Mouse (Mus musculus): ENCODE measurements around the gene Klhl30. TPM values are rescaled to one million over a fixed set of nuclear protein-coding genes. Genes with fewer than 3 reads are reported as not detected.

The Klhl30 gene
- polyA plus RNA-seq, 1 experiment: 0.21 TPM

DNA sequence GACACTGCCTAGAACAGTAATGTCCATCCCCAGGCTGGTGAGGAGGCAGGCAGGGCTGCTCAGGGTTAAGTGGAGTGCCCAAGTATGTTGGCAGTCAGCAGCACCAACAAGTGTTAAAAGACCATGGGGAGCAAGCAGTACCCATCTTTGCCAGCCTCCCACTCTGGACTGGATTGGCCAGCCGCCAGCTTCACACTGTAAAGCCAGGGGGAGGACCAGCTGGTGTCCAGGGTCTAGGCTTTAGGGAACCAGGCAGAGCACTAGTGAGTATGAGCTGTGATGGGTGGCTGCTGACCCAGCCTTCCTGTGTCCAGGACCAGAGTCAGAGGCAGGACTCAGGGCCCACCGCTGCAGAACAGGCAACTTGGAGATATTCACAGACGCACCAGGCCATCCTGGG is 6.8 kb upstream of the Klhl30 start:
- Histone ChIP-seq H3K4me1 (ENCODE audit: control insufficient read depth, insufficient read depth, low read length) (peaks cover 13% of the 10 kb centered on the region), H3K27me3 (ENCODE audit: control insufficient read depth, insufficient read depth, low read length) (no peaks in the 10 kb centered on the region), H3K4me3 (ENCODE audit: control insufficient read depth, low read depth, low read length) (no peak overlapping the region), H3K36me3 (ENCODE audit: control insufficient read depth, insufficient read depth, low read length) (no peaks in the 10 kb centered on the region), H3K27ac (ENCODE audit: control insufficient read depth, insufficient read depth, low read depth, low read length) (no peak overlapping the region)
- no peak for TF ChIP-seq POLR2A (IDR thresholded peaks at IDR 0.05; ENCODE audit: control insufficient read depth, low read depth, low read length)
- no peak for TF ChIP-seq CTCF (IDR thresholded peaks at IDR 0.05; ENCODE audit: control insufficient read depth, insufficient read depth, insufficient replicate concordance, low read depth, low read length)

DNA sequence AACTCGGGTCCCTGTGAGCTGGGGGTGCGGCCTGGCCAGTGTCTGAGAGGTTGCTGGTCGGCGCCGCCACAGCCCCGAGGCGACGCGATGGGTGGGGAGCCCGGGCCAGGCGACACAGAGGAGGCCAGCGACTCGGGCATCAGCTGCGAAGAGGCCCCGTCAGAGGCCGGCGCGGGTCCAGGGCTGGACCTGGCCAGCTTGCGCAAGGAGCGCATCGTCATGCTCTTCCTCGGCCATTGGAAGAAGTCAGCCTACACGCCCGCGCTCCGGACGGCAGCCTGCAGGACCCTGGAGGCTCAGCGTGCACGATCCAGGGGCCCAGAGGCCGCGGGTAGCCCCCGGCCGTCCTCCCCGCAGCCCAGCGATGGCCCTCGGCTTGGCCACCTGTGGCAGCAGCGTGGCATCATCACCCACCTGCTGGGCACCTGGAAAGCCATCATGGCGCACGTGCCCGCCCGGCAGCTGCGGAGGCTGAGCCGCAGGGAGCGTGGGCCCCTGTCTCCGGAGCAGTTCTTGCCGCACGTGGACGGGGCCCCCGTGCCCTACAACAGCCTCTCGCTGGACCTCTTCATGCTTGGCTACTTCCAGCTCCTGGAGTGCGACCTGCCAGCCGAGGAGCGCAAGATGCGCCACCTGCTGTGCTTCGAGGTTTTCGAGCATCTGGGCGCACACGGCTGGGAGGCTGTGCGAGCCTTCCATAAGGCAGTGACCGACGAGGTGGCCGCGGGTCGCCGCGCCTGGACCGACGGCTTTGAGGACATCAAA is 5.7 kb upstream of the Klhl30 start:
- no peaks in the 10 kb centered on the region for H3K36me3 ChIP-seq (ENCODE audit: control insufficient read depth, insufficient read depth, low read length)
- H3K4me3 ChIP-seq (ENCODE audit: control insufficient read depth, low read depth, low read length): peak overlapping the region; percentile 10
- TF ChIP-seq POLR2A (IDR thresholded peaks at IDR 0.05; ENCODE audit: control insufficient read depth, low read depth, low read length) (no peak), CTCF (IDR thresholded peaks at IDR 0.05; ENCODE audit: control insufficient read depth, insufficient read depth, insufficient replicate concordance, low read depth, low read length) (no peak)
- no peak overlapping the region for H3K27ac ChIP-seq (ENCODE audit: control insufficient read depth, insufficient read depth, low read depth, low read length)
- H3K4me1 ChIP-seq (ENCODE audit: control insufficient read depth, insufficient read depth, low read length): peaks cover 13% of the 10 kb centered on the region
- H3K27me3 ChIP-seq (ENCODE audit: control insufficient read depth, insufficient read depth, low read length): no peaks in the 10 kb centered on the region

DNA sequence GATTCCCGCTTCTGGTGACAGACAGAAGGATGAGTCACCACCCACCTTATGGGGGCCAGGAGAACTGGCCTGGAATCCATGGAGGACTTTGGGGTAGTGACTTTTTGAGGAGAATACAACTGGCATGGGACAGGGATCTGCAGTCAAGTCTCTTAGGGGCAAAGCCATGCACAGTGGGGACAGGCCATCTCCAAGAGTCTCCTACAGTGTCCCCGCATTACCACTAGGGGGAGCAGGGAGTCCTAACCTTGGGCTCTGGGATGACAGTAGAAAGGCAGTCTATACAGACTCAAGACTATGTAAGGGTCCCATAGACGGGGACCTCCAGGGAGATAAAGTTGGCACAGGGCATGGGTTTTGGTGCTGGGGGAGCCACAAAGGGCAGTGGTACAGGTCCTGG is 3.9 kb upstream of the Klhl30 start:
- Histone ChIP-seq H3K27ac (ENCODE audit: control insufficient read depth, insufficient read depth, low read depth, low read length) (no peak overlapping the region), H3K4me1 (ENCODE audit: control insufficient read depth, insufficient read depth, low read length) (peaks cover 13% of the 10 kb centered on the region), H3K27me3 (ENCODE audit: control insufficient read depth, insufficient read depth, low read length) (no peaks in the 10 kb centered on the region), H3K36me3 (ENCODE audit: control insufficient read depth, insufficient read depth, low read length) (no peaks in the 10 kb centered on the region), H3K4me3 (ENCODE audit: control insufficient read depth, low read depth, low read length) (no peak overlapping the region)
- TF ChIP-seq CTCF (IDR thresholded peaks at IDR 0.05; ENCODE audit: control insufficient read depth, insufficient read depth, insufficient replicate concordance, low read depth, low read length): peak; percentile 81; the same call in 1 of the 2 replicates
- no peak for TF ChIP-seq POLR2A (IDR thresholded peaks at IDR 0.05; ENCODE audit: control insufficient read depth, low read depth, low read length)

DNA sequence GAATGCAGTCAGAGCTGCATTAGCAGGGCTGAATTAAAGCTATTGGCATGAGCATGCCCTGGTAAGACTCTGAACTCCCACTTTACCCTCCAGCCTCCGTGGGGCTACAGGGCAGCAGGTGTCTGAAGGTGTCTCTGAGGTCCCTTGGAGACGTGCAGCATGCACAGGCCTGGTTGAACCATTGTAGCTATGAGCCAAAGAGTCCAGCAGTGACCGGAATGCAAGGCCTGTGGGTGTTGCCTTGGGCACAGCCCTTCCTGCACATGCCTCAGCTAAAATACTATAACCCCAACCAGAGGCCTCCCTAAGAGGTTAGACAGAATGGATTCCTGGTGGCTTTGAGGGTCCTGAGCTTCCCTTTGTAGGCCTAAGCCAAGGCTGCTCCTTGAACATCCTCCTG is 433 bp downstream of the Klhl30 start:
- Histone ChIP-seq H3K27me3 (ENCODE audit: control insufficient read depth, insufficient read depth, low read length) (no peaks in the 10 kb centered on the region), H3K27ac (ENCODE audit: control insufficient read depth, insufficient read depth, low read depth, low read length) (no peak overlapping the region), H3K4me3 (ENCODE audit: control insufficient read depth, low read depth, low read length) (no peak overlapping the region), H3K4me1 (ENCODE audit: control insufficient read depth, insufficient read depth, low read length) (no peaks in the 10 kb centered on the region), H3K36me3 (ENCODE audit: control insufficient read depth, insufficient read depth, low read length) (no peaks in the 10 kb centered on the region)
- TF ChIP-seq CTCF (IDR thresholded peaks at IDR 0.05; ENCODE audit: control insufficient read depth, insufficient read depth, insufficient replicate concordance, low read depth, low read length) (no peak), POLR2A (IDR thresholded peaks at IDR 0.05; ENCODE audit: control insufficient read depth, low read depth, low read length) (no peak)

DNA sequence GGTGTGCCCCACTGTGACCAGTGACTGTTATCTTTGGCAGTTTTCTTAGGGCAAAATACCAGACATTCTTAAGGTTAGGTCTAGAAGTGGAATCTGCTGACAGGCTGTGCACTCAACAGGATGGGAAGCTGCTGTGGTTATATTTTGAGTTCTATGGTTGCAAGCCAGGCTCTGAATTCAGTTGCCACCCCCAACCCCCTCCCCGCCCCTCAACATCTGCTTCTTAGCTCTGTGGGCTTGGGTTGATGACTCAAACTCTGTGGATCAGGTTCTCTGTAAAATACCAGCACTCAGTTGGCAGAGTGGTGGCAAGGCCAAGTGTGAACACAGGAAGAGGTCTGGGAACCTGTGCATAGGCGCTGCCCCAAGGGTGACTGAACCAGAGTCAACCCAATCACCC is 1.5 kb downstream of the Klhl30 start:
- Histone ChIP-seq H3K36me3 (ENCODE audit: control insufficient read depth, insufficient read depth, low read length) (no peaks in the 10 kb centered on the region), H3K27me3 (ENCODE audit: control insufficient read depth, insufficient read depth, low read length) (no peaks in the 10 kb centered on the region), H3K4me3 (ENCODE audit: control insufficient read depth, low read depth, low read length) (no peak overlapping the region), H3K4me1 (ENCODE audit: control insufficient read depth, insufficient read depth, low read length) (no peaks in the 10 kb centered on the region), H3K27ac (ENCODE audit: control insufficient read depth, insufficient read depth, low read depth, low read length) (no peak overlapping the region)
- TF ChIP-seq POLR2A (IDR thresholded peaks at IDR 0.05; ENCODE audit: control insufficient read depth, low read depth, low read length) (no peak), CTCF (IDR thresholded peaks at IDR 0.05; ENCODE audit: control insufficient read depth, insufficient read depth, insufficient replicate concordance, low read depth, low read length) (no peak)

DNA sequence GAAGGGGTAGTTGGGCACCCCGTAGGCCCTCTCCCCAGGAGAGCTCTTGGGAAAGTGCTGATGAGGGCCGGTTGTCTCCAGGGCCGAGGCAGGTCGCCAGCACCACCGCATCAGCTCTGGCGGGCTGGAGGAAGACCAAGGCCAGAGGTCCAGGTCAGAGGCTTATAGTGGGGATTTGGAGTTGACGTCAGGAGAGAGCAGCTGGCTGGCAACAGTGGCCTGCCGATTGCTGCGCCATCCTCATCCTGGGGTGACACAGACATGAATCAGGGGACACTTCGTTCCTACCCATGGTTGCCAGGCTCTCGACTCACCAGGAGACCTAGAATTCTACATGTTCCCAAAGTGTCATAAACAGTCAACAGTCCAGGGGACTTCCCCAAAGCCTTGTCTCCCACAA is 5.3 kb downstream of the Klhl30 start:
- H3K36me3 ChIP-seq (ENCODE audit: control insufficient read depth, insufficient read depth, low read length): no peaks in the 10 kb centered on the region
- TF ChIP-seq CTCF (IDR thresholded peaks at IDR 0.05; ENCODE audit: control insufficient read depth, insufficient read depth, insufficient replicate concordance, low read depth, low read length) (no peak), POLR2A (IDR thresholded peaks at IDR 0.05; ENCODE audit: control insufficient read depth, low read depth, low read length) (no peak)
- no peak overlapping the region for H3K4me3 ChIP-seq (ENCODE audit: control insufficient read depth, low read depth, low read length)
- H3K27me3 ChIP-seq (ENCODE audit: control insufficient read depth, insufficient read depth, low read length): no peaks in the 10 kb centered on the region
- no peaks in the 10 kb centered on the region for H3K4me1 ChIP-seq (ENCODE audit: control insufficient read depth, insufficient read depth, low read length)
- no peak overlapping the region for H3K27ac ChIP-seq (ENCODE audit: control insufficient read depth, insufficient read depth, low read depth, low read length)

DNA sequence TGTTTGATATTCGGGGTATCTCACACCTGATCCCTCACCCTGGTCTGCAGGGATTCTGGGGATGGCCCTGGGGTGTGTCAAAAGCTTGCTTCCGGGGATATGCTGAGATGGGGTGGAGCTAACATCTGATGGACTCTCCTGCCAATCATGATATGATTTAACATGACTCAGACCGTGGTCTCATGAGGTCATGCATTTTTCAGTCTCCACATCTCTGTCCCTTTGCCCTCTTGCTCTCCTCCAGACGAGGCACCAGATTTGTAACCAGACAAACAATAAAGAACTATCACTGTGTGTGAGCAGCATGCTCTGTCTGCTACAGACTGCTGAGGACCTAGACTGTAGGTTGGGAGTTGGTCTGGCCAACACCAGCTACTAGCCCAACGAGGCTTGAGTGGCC is 11.3 kb downstream of the Klhl30 start:
- TF ChIP-seq POLR2A (IDR thresholded peaks at IDR 0.05; ENCODE audit: control insufficient read depth, low read depth, low read length): no peak
- no peak for TF ChIP-seq CTCF (IDR thresholded peaks at IDR 0.05; ENCODE audit: control insufficient read depth, insufficient read depth, insufficient replicate concordance, low read depth, low read length)
- H3K4me1 ChIP-seq (ENCODE audit: control insufficient read depth, insufficient read depth, low read length): peaks cover 16% of the 10 kb centered on the region
- H3K27me3 ChIP-seq (ENCODE audit: control insufficient read depth, insufficient read depth, low read length): no peaks in the 10 kb centered on the region
- no peak overlapping the region for H3K27ac ChIP-seq (ENCODE audit: control insufficient read depth, insufficient read depth, low read depth, low read length)
- H3K36me3 ChIP-seq (ENCODE audit: control insufficient read depth, insufficient read depth, low read length): no peaks in the 10 kb centered on the region
- no peak overlapping the region for H3K4me3 ChIP-seq (ENCODE audit: control insufficient read depth, low read depth, low read length)
